Mouse (Mus musculus) monocyte, adult 2 months (primary cell): ENCODE data around the gene Actb.
"Not testable (repeated sequence)": the region's sequence is repeated elsewhere in the genome, so short reads cannot be mapped to it uniquely, and the experiment has no call there.

Experiments used
- DNase-seq, 2 experiments: peaks; one replicate each; pipeline ENCODE4 v3.0.0; 2022; ENCODE audit warnings: low spot score in 2 of 2, low read depth in 1 of 2

The Actb gene

GRCm38 (mm10) chr5:142902506-142903314 is 3.8 kb downstream of the Actb start:
- no peak for DNase-seq

- no peak for DNase-seq
Measured at GRCm38 (mm10) chr5:142901846-142902505, 4.6 kb downstream of the Actb start.

GRCm38 (mm10) chr5:142901355-142901802 is 5.2 kb downstream of the Actb start:
- no peak for DNase-seq

- DNase-seq: no peak
Measured at GRCm38 (mm10) chr5:142900651-142901050, 5.9 kb downstream of the Actb start.

GRCm38 (mm10) chr5:142899932-142900533 is 6.5 kb downstream of the Actb start:
- DNase-seq: no peak

- DNase-seq: no peak
Measured at GRCm38 (mm10) chr5:142899057-142899601, 7.4 kb downstream of the Actb start.

- DNase-seq: no peak
Measured at GRCm38 (mm10) chr5:142898316-142898715, 8.2 kb downstream of the Actb start.

- no peak for DNase-seq
Measured at GRCm38 (mm10) chr5:142897568-142898248, 8.8 kb downstream of the Actb start.

- DNase-seq: no peak
Measured at GRCm38 (mm10) chr5:142896713-142897112, 9.8 kb downstream of the Actb start.

GRCm38 (mm10) chr5:142896192-142896591 is 10.4 kb downstream of the Actb start:
- DNase-seq: no peak

- peak; percentile 59 to 69 for DNase-seq
Measured at GRCm38 (mm10) chr5:142894918-142895613, 11.5 kb downstream of the Actb start, which contains the start of gene Fbxl18. Gene Fbxl18 (minus strand): TSS chr5:142895421.

GRCm38 (mm10) chr5:142891396-142891795 is 15.2 kb downstream of the Actb start:
- no peak for DNase-seq

GRCm38 (mm10) chr5:142887533-142887932 is 19.0 kb downstream of the Actb start:
- not testable (repeated sequence) for DNase-seq

- no peak for DNase-seq
Measured at GRCm38 (mm10) chr5:142886761-142887160, 19.8 kb downstream of the Actb start.

GRCm38 (mm10) chr5:142886181-142886580 is 20.4 kb downstream of the Actb start:
- no peak for DNase-seq

GRCm38 (mm10) chr5:142882471-142882870 is 24.1 kb downstream of the Actb start:
- no peak for DNase-seq

- DNase-seq: no peak
Measured at GRCm38 (mm10) chr5:142881936-142882335, 24.6 kb downstream of the Actb start.

GRCm38 (mm10) chr5:142880806-142881516 is 25.6 kb downstream of the Actb start:
- no peak for DNase-seq

GRCm38 (mm10) chr5:142880246-142880645 is 26.3 kb downstream of the Actb start:
- no peak for DNase-seq
